Mouse (Mus musculus): ENCODE measurements at regions not wholly inside any gene's neighbourhood (a gene's known extent, or its start where the extent isn't known, plus 50 kb on each side); places are given as distances from the start of the nearest gene placed in this dataset.

DNA sequence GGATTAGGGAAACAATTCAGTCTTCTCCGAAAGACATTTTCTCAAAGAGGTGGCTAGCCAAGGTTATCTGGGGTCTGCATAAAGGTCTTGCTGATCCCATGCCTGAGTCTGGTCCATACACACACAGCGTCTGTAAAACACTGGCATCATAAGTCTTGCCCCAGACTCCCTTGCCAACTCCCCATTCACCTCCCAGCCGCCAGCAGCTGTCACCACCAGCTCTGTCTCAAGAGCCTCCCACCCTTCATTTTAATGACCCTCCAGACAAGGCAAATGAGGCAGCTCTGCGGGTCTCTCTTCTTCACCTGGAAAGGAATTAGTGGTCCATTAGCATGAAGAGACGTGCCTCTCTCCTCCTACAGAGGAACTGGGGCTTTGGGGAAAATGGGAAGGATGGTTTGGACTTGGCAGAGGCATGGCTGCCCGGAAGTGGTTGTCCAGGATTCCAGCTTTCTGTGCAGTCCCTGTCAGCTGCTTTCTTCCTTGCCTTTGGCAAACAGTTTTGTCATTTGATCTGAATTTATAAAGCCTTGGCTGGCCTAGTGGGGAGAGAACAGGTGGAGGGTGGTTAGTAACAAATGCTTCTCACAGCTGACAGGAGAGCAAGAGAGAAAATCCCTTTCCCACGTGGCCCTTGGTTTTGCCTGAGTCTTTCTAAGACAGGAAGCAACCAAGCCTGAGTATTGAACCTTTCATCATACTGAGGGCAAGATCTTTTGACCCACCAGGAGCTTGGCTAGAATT, 173.3 kb upstream of the Opcml start:
- Histone ChIP-seq H3K36me3 (ENCODE audit: control insufficient read depth, insufficient read depth, low read length) (no peaks in the 10 kb centered on the region), H3K9ac (ENCODE audit: low read depth, low read length, severe bottlenecking) (no peak overlapping the region), H3K4me3 (replicated peaks; ENCODE audit: low read length) (no peak overlapping the region), H3K27ac (replicated peaks; ENCODE audit: low read depth, low read length) (no peak overlapping the region), H3K4me2 (replicated peaks; ENCODE audit: low read depth, low read length, severe bottlenecking) (no peak overlapping the region), H3K9me3 (ENCODE audit: control insufficient read depth, low read length) (no peaks in the 10 kb centered on the region), H3K4me1 (ENCODE audit: control insufficient read depth, insufficient read depth, low read length) (no peaks in the 10 kb centered on the region), H3K27me3 (ENCODE audit: control insufficient read depth, insufficient read depth, low read length) (no peaks in the 10 kb centered on the region)
- peak; percentile 41 for DNase-seq (ENCODE audit: low spot score)
- 42% methylated on average over 7 of the region's 7 CpGs for WGBS
- peak; percentile 74 for ATAC-seq (ENCODE audit: low FRiP score, low read depth)
- no peak for TF ChIP-seq POLR2A (IDR thresholded peaks at IDR 0.05; ENCODE audit: borderline replicate concordance, extremely low read depth, insufficient read depth, insufficient read length)

DNA sequence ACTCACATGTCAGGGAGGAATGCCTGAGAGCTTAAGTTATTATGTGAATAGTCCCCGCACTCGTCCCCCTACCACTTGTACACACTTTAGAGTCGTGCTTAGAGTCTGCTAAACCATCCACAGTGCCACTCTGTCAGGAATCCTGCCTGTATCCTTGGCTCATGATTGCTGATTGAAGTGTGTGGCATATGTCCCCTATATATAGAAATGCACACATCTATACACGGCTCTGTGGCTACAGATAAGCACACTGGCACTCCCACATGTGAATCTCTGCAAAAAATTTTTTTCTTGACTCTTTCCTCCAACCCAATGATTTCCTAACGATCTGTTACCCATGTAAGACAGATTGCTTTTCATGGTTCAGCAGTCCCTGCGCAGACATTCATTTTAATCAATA, 155.7 kb upstream of the Opcml start:
- TF ChIP-seq POLR2A (IDR thresholded peaks at IDR 0.05; ENCODE audit: borderline replicate concordance, extremely low read depth, insufficient read depth, insufficient read length), result no peak
- no peaks in the 10 kb centered on the region for H3K27me3 ChIP-seq (ENCODE audit: control insufficient read depth, insufficient read depth, low read length)
- no peak for DNase-seq (ENCODE audit: low spot score)
- H3K27ac ChIP-seq (replicated peaks; ENCODE audit: low read depth, low read length), result no peak overlapping the region
- 76% methylated on average over 6 of the region's 6 CpGs for WGBS
- H3K9ac ChIP-seq (ENCODE audit: low read depth, low read length, severe bottlenecking), result no peak overlapping the region
- no peaks in the 10 kb centered on the region for H3K36me3 ChIP-seq (ENCODE audit: control insufficient read depth, insufficient read depth, low read length)
- H3K4me2 ChIP-seq (replicated peaks; ENCODE audit: low read depth, low read length, severe bottlenecking), result no peak overlapping the region
- no peaks in the 10 kb centered on the region for H3K4me1 ChIP-seq (ENCODE audit: control insufficient read depth, insufficient read depth, low read length)
- no peak overlapping the region for H3K4me3 ChIP-seq (replicated peaks; ENCODE audit: low read length)
- no peaks in the 10 kb centered on the region for H3K9me3 ChIP-seq (ENCODE audit: control insufficient read depth, low read length)
- no peak for ATAC-seq (ENCODE audit: low FRiP score, low read depth)

DNA sequence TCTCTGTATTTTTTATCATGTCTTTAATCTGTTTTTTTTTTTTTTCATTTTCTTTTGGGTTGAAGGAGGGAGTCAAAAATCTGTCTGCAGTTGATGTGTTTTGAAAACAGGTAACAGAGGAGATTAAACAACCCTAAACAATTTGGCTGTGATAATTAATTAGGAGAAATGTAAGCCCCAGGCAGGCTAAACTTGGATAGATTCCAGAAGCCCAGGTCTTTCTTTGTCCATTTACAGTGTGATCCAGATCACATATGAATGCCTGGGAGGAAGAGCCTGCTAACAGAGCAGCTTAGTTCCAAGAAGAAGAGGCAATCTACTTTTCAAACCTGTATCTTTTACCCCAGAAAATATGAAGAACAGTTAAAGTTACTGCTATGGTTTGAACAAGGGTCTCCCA, 150.0 kb upstream of the Opcml start:
- TF ChIP-seq POLR2A (IDR thresholded peaks at IDR 0.05; ENCODE audit: borderline replicate concordance, extremely low read depth, insufficient read depth, insufficient read length), result no peak
- Histone ChIP-seq H3K27ac (replicated peaks; ENCODE audit: low read depth, low read length) (no peak overlapping the region), H3K27me3 (ENCODE audit: control insufficient read depth, insufficient read depth, low read length) (no peaks in the 10 kb centered on the region), H3K4me1 (ENCODE audit: control insufficient read depth, insufficient read depth, low read length) (no peaks in the 10 kb centered on the region), H3K36me3 (ENCODE audit: control insufficient read depth, insufficient read depth, low read length) (no peaks in the 10 kb centered on the region), H3K4me3 (replicated peaks; ENCODE audit: low read length) (no peak overlapping the region), H3K4me2 (replicated peaks; ENCODE audit: low read depth, low read length, severe bottlenecking) (no peak overlapping the region), H3K9ac (ENCODE audit: low read depth, low read length, severe bottlenecking) (no peak overlapping the region), H3K9me3 (ENCODE audit: control insufficient read depth, low read length) (no peaks in the 10 kb centered on the region)
- no peak for DNase-seq (ENCODE audit: low spot score)
- ATAC-seq (ENCODE audit: low FRiP score, low read depth), result no peak

DNA sequence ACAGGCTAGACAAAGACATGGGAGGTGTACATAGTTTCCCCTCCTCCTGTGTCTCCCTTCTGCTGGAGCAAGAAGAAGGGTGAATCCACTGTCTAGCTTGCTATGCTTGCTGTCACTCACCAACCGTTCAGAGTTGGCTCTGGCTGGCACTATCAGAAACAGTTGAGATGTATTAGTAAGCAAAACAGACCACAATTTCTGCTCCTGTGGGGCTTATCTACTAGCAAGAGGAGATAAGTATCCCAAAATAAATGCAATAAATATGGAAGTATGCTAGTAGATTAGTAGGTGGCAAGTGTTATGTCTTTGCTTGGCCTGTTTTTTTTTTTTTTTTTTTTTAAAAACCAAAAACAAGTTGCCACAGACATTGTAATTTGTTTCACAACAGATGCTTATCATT, 147.3 kb upstream of the Opcml start:
- H3K4me1 ChIP-seq (ENCODE audit: control insufficient read depth, insufficient read depth, low read length), result no peaks in the 10 kb centered on the region
- H3K27ac ChIP-seq (replicated peaks; ENCODE audit: low read depth, low read length), result no peak overlapping the region
- ATAC-seq (ENCODE audit: low FRiP score, low read depth) (no peak), DNase-seq (ENCODE audit: low spot score) (no peak)
- H3K4me3 ChIP-seq (replicated peaks; ENCODE audit: low read length), result no peak overlapping the region
- H3K4me2 ChIP-seq (replicated peaks; ENCODE audit: low read depth, low read length, severe bottlenecking), result no peak overlapping the region
- WGBS, result 86% methylated on average over 1 of the region's 1 CpGs
- no peaks in the 10 kb centered on the region for H3K9me3 ChIP-seq (ENCODE audit: control insufficient read depth, low read length)
- H3K27me3 ChIP-seq (ENCODE audit: control insufficient read depth, insufficient read depth, low read length), result no peaks in the 10 kb centered on the region
- TF ChIP-seq POLR2A (IDR thresholded peaks at IDR 0.05; ENCODE audit: borderline replicate concordance, extremely low read depth, insufficient read depth, insufficient read length), result no peak
- no peaks in the 10 kb centered on the region for H3K36me3 ChIP-seq (ENCODE audit: control insufficient read depth, insufficient read depth, low read length)
- H3K9ac ChIP-seq (ENCODE audit: low read depth, low read length, severe bottlenecking), result no peak overlapping the region

DNA sequence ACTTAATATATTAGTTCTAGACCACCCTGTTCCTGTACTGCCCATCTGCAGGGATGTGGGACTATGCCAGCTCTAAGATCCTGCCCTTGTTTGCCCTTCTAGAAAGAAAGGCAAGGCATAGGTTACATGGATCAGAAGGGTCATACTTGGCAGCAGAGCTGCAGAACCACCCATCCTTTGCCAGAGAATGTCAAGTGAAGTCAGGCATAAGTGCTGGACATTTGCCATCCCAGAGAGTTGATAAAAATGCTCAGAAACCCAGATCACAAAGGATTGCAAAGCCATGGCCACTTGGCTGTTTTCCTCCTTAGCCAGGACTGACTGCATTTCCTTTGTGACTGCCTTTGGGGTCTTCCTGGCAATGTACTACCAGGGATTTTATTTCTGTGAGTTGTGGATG, 146.7 kb upstream of the Opcml start:
- H3K36me3 ChIP-seq (ENCODE audit: control insufficient read depth, insufficient read depth, low read length), result no peaks in the 10 kb centered on the region
- H3K9me3 ChIP-seq (ENCODE audit: control insufficient read depth, low read length), result no peaks in the 10 kb centered on the region
- no peak for TF ChIP-seq POLR2A (IDR thresholded peaks at IDR 0.05; ENCODE audit: borderline replicate concordance, extremely low read depth, insufficient read depth, insufficient read length)
- H3K9ac ChIP-seq (ENCODE audit: low read depth, low read length, severe bottlenecking), result no peak overlapping the region
- H3K4me3 ChIP-seq (replicated peaks; ENCODE audit: low read length), result no peak overlapping the region
- no peak overlapping the region for H3K4me2 ChIP-seq (replicated peaks; ENCODE audit: low read depth, low read length, severe bottlenecking)
- ATAC-seq (ENCODE audit: low FRiP score, low read depth) (no peak), DNase-seq (ENCODE audit: low spot score) (no peak)
- H3K4me1 ChIP-seq (ENCODE audit: control insufficient read depth, insufficient read depth, low read length), result no peaks in the 10 kb centered on the region
- H3K27ac ChIP-seq (replicated peaks; ENCODE audit: low read depth, low read length), result no peak overlapping the region
- H3K27me3 ChIP-seq (ENCODE audit: control insufficient read depth, insufficient read depth, low read length), result no peaks in the 10 kb centered on the region

DNA sequence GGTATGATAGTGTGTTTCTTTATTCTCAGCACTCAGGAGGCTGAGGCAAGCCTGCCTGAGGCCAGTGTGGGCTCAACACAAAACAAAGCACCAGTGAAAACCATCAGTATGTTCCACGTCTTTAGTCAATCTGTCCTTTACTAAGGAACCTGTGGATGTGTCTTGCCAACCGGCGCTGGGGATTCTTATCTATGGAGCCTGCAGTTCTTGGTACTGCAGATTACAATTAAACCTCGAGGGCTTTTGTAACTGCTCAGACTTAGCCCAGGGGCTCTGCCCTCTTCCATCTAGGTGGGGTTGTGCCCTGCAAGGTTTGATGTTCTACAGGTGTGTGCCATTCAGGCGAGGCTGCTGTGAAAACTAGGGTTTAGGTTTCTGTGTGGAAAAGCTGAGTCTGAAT, 145.1 kb upstream of the Opcml start:
- H3K27me3 ChIP-seq (ENCODE audit: control insufficient read depth, insufficient read depth, low read length), result no peaks in the 10 kb centered on the region

More for the DNA sequence above, 145.1 kb upstream of the Opcml start:
- WGBS, result 89% methylated on average over 5 of the region's 5 CpGs
- H3K4me2 ChIP-seq (replicated peaks; ENCODE audit: low read depth, low read length, severe bottlenecking), result no peak overlapping the region
- H3K4me1 ChIP-seq (ENCODE audit: control insufficient read depth, insufficient read depth, low read length), result no peaks in the 10 kb centered on the region
- H3K27ac ChIP-seq (replicated peaks; ENCODE audit: low read depth, low read length), result no peak overlapping the region
- H3K36me3 ChIP-seq (ENCODE audit: control insufficient read depth, insufficient read depth, low read length), result no peaks in the 10 kb centered on the region
- no peak for TF ChIP-seq POLR2A (IDR thresholded peaks at IDR 0.05; ENCODE audit: borderline replicate concordance, extremely low read depth, insufficient read depth, insufficient read length)
- no peak overlapping the region for H3K9ac ChIP-seq (ENCODE audit: low read depth, low read length, severe bottlenecking)
- H3K9me3 ChIP-seq (ENCODE audit: control insufficient read depth, low read length), result no peaks in the 10 kb centered on the region
- H3K4me3 ChIP-seq (replicated peaks; ENCODE audit: low read length), result no peak overlapping the region
- no peak for DNase-seq (ENCODE audit: low spot score)
- no peak for ATAC-seq (ENCODE audit: low FRiP score, low read depth)

All from limb, embryonic 14.5 days (tissue).